Mouse (Mus musculus) retina, adult 2 months (tissue): ENCODE data around the gene Pld2.
A peak's percentile ranks its signal among the peaks of the same experiment; 100 is the strongest.
"Not testable (repeated sequence)": the region's sequence is repeated elsewhere in the genome, so short reads cannot be mapped to it uniquely, and the experiment has no call there.

Source experiments
- DNase-seq: peaks from one replicate; pipeline ENCODE4 v3.0.0-alpha.2; 2012; ENCODE audit warnings: low read depth, low spot score

The Pld2 gene

DNA sequence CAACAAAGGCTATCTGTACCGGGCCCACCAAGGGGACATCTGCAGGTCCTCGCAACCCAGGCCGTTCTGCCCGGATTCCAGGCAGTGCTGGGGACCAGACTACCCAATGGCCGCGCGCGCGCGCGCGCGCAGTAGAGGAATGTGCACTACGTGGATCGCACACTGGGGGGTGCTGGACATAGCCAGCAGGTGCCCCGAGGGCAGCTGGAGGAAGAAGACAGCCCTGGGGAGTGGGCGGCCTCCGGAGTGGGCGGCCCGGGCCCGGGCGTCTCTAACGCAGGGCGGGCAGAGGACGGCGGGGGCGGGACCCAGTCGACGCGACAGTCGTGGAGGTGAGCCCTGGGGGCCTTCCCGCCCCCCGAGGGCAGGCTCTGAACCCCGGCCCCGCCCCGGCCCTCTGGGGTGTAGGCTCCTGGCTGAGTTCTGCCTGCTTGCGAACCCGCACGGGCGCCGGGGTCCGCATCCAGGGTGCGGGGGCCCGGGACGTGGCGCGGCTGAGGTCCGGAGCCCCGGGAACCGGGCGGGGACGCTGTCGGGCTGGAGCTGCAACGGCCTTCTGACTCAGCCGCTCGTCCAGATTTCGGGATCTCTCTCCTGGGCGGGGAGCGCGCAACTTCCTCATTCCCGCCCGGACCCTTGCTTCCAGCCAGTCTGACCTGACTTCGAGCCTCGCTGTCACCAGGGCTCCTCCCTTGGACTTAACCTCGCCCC lies at the start of gene Pld2:
Gene Pld2 (plus strand): TSS at position 188 of the 711 bp plus-strand sequence.
- DNase-seq, result peak; percentile 49

DNA sequence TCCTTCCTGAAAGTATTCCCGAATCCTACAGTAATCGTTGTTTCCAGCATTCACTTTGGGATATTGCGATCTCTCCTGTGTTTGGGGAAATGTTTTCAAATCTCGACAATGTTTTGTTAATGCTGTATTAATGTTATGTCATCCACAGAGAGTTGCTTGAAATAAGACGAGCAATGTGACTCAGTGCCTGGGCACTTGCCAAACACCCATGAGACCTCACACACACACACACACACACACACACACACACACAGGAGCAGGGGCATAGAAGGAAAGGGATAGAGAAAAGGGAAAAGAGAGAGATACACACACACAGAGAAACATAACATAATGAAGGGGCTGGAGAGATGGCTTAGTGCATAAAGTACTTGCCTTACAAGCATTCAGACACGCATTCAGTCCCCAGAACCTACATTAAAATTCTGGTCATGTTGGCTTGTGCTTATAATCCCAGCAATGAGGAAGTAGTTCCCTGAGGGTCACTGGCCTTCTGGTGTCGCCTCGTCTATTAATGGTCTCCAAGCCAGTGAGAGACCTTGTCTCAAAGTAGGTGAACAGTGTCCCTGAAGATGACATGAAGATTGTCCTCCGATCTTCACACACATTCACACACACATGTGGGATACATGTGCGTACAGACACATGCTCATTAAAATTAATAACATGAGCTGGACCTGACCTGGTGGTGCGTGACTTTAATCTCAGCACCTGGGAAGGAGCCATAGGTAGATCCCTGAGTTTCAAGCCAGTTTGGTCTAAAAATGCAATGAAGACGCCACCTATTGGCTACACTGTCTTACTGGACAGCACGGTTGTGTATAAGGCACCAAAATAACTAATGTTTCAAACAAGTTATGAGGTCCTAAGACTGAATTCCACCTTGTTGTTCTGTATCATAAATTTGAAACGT lies 40.0 kb upstream of the Pld2 start:
- DNase-seq, result no peak

DNA sequence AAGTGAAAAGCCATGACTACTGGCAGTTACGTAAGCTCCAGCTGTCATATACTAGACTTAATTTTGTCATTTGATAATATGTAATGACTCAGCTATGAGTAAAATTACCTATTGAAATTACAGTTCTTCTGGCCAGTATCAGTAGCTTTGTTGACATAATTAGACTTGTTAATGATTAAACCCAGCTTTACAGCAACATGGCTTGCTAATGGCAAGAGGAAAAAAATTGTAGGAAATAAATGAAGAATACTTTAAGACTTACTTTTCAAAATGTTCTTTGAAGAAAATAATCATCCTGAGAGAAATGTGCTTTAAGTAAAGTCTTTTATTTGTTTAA lies 39.4 kb upstream of the Pld2 start:
- no peak for DNase-seq

DNA sequence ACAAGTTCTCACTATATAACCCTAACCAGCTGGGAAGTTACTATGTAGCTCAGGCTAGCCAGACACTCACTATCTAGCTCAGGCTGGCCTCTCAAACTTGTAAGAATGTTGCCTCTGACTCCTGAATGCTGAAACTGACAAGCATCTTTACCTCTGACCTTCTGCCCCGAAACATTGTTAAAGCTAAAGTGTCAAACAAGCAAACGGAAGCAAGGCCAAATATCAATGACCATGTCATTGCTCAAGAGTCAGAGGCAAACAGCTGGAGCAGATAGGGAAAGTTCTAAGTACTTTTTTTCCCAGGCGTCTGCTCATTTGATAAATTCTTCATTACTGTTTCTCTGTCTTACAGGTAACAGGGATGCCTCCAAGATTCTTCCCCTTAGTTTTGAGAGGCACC lies 37.8 kb upstream of the Pld2 start:
- no peak for DNase-seq

DNA sequence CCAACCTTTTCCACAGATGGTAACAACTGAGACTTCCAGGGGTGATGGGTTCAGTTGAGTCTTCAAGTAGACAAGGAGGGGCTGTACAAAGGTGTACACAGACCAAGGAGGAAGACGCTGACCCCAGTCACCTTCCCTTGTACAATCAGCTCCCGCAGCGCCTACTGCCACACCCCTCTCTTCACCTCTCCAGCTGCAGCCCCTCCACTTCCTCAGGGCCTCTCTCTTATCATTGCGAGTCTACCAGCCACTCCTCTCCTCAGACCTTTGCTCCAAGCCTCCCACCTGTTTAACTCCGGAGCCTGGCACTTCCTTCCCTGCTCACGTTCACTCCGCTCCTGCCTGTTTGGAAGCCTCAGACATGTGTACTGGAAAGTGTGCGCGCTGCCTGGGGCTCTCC lies 34.9 kb upstream of the Pld2 start, which contains the start of gene Tm4sf5:
Gene Tm4sf5 (plus strand): TSS at position 275 of the 400 bp plus-strand sequence.
- DNase-seq, result no peak

DNA sequence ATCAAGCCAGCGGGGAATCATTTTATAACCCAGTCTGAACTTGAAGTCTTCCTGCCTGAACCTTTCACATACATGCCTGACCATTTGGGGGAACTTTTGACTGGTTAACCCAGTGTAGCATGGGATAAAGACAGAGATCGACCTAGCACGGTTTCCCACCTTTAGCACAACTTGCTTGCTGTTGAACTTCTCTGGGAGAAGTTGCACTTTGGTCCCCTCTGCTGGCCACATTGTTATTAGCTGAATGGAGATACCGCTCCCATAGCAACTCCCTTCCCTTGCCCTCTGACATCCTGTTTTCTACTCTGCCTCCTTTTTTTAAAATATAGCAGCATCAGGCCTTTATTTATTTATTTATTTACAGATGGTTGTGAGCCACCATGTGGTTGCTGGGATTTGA lies 33.5 kb upstream of the Pld2 start:
- peak; percentile 25 for DNase-seq

DNA sequence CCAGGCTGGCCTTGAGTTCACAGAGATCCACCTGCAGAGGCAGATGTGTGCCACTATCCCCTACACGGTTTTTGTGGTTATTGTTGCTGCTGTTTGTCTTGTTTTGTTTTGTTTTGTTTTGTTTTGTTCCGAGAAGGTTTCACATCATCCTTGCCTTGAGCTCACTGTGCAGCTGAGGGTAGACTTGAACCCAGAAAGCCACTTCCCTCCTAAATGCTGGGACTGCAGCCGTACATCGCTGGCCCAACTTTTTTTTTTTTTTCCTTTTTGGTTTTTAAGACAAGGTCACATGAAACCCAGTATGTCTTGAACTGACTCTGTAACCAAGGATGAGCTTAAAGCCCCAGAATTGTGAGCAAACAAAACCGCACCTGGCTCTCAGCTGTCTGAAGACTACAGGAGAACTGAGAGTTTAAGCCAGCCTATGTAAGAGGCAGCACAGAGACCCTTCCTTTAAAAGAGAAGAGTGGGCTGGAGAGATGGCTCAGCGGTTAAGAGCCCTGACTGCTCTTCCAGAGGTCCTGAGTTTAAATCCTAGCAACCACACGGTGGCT lies 32.8 kb upstream of the Pld2 start:
- DNase-seq, result no peak

DNA sequence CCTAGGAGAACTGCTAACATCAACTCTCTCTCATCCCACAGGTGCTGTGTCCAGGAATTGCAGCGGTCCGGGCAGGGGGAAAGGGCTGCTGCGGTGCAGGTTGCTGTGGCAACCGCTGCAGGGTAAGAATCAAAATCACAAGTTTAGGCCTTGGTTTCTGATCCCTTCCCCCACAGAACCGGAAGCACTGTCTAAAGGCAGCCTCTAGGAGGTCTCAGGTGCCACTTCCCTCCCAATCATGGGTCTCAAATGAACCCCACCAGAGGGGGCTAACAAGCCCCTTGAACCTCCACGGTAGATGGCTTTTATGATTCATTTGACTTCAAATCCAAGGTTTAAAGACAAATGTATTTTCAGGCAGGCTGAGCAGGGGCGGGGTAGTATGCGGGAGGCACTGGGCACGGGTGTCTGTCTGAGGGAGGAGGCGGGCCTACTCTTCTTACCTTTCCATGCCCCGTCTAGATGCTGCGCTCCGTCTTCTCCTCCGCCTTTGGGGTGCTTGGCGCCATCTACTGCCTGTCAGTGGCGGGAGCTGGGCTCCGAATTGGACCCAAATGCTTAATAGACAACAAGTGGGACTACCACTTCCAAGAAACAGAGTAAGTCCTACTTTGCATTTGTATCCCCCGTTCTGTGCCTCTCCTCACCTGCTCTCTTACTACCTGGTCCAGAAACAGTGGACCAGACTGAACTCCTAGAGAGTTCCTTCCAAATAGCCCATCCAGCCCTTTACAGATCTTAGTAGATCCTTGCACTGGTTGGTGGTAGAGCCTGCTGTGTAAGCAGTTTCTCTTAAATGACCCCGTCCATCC lies 29.9 kb upstream of the Pld2 start:
- DNase-seq, result no peak

DNA sequence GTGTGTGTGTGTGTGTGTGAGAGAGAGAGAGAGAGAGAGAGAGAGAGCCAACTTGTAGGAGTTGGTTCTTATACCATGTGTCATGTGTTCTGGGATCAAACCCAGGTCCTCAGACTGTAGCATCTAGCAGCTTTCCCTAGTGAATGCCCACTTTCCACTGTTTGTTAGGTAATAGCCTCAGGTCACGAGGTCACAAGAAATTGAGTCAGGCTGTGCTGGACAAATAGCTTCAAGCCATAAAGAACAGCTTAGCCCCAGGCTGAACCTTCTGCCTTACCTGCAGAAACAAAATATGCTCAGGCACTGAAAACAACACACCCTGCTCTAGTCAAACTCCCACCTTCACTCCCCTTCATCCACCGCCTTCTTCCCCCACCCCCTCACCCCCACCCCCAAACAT lies 28.6 kb upstream of the Pld2 start:
- DNase-seq, result no peak

DNA sequence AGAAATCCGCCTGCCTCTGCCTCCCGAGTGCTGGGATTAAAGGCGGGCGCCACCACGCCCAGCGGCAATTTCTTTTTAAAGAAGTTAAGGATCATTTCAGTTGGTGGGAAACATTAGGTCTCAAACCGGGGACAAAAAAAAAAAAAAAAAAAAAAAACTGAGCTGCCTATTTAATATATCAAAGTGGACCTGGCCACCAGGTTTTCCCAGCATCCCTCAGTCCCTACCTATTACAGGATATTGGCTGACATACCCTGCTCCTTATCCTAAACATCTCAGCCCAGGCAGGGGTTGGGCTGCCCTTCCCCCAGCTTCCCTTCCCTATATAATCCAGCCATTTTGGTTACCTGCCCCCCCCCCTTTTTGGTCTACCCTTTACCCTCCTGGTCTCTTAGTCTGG lies 28.0 kb upstream of the Pld2 start:
- no peak for DNase-seq

DNA sequence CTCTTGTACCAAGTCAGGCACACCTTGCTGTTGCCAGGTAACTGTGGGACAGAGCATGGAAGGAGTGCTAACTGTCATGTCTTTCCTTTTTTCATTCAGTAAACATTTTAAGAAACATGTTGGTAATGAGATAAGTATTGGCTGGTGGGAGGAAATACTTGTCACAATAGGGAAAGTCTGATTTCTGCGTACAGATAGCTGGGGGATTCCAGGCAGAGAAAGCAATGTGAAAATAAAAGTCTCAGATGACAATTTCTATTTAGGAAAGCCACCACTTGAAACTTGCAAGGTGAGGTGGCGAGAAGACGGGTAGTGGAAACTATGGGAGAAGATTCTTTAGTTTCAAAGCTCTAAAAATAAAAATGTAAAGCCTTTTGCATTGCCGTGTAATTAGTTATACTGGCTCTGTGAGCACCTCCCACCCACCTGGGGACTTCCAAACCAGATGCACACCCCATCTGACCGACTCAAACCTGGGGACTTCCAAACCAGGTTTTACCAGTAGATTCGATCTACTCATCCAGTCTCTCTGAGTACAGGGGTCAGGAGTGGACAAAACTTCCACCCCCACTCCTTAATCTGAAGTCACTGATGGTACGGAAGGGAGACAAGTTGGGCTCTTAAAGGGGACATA lies 27.0 kb upstream of the Pld2 start:
- no peak for DNase-seq

DNA sequence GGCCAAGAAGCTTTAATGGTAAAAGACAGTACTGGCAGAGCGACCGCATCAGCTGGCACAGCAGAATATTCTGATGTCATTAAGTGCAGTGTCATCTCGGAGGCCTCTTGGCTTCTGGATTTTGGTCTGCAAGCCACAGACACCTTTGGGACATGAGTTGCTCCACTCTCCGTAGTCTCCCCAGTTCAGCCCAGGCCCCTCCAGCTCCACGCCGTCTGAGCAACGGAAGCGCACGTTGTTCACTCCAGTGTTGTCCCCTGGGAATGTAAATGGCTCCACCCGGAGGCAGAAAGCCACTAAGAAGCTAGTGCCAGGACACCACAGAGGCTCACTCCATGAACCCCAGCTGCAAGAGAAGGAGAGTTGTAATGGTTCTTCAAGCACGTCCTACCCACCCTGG lies 26.3 kb upstream of the Pld2 start:
- DNase-seq, result no peak

DNA sequence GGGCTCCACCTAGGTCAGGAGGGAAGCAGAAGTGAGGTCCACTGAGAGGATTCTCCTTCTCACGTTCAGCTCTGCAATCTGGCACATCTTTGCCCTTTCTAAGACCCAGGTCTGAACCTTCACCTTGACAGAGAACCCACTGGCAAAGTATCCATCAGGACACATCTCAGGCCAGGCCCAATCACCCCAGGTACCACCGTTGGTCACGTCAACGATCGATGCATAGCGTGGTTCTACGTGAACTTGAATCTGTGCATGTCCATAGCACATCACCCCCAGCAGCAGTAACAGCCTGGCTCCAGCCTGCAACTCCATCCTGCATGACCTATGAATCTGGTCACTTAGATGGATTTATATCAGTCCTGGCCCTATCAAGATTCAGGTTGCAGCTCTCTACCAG lies 25.6 kb upstream of the Pld2 start, which contains the start of gene Vmo1:
Gene Vmo1 (minus strand): TSS at position 329 of the 400 bp plus-strand sequence.
- DNase-seq, result no peak

DNA sequence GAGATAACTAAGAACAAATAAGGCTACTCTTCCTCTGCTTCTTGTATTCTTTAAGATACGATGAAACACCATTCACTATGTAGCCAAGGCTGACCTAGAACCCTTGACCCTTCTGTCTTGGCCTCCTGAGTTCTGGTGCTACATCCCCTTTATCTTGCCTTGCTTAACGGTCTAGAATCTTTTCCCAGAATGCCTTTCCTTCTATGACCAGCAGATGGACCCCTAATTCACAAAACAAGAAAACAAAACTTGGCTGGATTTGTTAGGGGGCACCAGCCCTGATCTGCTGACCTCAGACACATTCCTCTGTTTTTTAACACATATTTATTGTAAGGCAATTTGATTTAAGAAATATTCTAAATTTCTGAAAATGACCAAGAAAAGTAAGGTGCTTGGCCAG lies 23.5 kb upstream of the Pld2 start:
- DNase-seq, result no peak

DNA sequence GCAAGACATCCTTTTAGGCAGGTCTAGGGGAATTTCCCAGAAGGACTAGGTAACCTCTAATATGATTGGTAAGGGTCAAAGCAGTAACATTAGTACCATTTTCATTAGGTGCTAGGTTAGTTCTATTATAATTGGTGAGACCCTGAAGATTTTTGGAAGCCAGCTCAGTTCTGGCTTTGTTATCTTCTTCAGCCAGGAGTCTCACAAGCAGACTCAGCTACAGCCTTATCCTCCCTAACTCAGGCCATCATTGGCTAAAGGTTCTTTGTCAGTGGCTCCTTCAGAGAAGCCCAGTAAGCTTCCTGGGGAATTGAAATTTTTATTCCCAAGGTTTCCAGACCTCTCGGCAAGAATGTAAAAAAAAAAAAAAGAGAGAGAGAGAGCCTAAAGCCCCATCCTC lies 21.4 kb upstream of the Pld2 start:
- DNase-seq, result no peak

DNA sequence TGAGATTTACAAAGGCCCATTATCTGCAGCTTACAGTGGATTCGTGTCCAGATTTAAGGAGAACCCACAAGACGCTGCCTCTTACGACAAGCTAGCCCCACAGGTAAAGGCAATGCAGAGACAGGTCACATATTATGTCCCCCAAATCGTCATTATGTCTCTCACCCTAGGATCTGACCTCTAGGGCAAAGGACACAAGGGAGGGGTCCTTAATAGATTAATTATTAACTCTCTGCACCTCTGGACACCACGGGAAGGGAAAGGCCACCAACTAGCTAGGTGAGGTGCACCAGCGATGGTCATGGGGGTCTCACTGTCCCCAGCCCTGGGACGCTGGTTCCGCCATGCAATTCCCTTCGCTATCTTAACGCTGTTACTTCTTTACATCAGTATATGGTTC lies 20.9 kb upstream of the Pld2 start, which contains the start of gene Gltpd2:
Gene Gltpd2 (plus strand): TSS at position 274 of the 400 bp plus-strand sequence.
- no peak for DNase-seq

DNA sequence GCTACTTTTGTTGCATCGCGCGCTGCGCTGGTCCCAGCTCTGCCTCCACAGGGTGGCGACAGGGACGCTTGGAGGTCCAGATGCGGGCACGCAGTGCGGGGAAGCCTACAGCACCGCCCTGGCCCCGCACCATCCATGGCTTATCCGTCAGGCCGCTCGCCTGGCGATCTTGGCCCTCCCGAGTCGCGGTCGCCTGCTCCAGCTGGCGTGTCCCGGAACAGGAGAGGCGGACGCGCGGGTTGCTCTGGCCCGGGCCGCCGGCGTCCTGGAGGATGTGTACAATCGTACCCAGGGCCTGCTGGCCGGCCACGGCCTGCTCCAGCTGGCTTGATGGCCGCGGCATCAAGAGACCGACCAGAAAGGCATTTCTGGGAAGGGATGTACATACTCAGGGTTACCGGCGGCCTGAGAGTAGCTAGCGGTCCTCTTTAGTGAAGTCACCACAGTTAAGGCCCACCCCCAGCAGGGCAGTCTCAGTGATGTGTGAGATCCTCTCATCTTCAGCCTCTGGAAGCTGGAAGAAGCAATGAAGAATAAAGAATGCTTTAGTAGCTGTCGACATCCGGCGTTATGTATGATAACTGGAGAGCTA lies 19.6 kb upstream of the Pld2 start:
- no peak for DNase-seq

DNA sequence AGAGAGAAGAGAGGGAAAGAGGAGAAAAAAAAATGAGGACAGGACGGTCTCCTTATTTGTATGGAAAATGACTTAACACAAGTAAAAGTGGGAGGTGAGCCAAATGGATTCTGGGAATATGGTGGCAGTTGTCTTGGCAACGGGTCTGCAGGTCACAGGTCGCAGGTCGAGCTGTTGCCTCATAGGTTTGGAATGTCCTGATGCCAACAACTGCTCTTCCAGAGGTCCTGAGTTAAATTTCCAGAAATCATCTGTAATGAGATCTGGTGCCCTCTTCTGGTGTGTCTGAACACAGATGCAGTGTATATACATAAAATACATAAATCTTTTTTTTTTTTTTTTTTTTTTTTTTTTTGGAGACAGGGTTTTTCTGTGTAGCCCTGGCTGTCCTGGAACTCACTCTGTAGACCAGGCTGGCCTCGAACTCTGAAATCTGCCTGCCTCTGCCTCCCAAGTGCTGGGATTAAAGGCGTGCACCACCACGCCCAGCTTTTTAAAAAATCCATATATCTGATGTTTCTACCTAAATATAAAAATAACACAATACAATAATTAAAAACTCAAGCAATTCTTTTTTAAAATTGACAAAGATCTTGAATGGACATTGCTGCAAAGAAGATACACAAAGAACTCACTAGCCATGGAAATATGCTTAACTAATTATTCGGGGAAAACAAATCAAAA lies 16.4 kb upstream of the Pld2 start:
- DNase-seq, result not testable (repeated sequence)

DNA sequence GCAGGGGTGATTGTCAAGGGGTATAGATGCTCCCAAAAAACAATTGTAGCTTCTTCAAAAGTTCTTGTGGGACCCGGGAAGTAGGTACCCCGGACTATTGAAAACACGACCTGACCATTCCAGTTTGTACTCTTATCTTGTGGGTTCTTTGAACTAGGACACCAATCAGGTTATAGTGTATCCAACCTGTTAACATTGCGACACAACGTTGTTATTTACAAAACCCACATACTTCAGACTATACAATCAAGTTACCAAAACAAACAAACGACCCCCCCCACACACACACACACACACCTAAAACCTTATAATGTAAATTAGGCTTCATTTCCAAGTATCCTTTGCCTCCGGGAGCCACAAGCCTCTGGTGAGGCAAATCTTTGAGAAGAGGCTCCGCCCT lies 15.1 kb upstream of the Pld2 start:
- DNase-seq, result no peak

DNA sequence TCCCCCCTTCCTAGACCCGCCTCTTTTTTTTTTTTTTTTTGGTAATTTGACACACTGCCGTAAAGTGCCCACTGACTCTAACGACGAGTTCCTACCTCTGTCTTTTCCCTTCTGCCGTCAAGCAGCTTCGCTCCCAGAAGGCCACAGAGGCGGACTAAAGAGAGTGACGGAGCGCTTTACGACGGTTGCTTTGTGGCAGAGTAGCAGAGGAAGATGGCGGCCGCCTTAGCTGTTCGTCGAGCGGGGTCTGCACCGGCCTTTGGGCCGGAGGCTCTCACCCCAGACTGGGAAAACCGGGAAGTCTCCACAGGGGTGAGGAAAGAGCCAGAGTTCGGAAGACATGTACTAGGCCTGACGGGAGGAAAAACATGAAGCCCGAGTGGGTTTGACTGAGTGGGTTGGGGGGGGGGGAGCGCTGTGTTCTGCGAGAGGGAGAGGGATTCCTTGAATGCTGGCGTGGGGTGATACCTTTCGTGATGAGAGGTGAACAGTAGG lies 14.6 kb upstream of the Pld2 start, which contains the start of gene Psmb6:
Gene Psmb6 (plus strand): TSS at position 184 of the 495 bp plus-strand sequence.
- DNase-seq, result peak; percentile 92
